Mouse (Mus musculus) intestine, embryonic 16.5 days (tissue): ENCODE results near the gene Nifk. TPM values are rescaled to one million over a fixed set of nuclear protein-coding genes. Genes with fewer than 3 reads are reported as not detected.

Source experiments
- ATAC-seq: fragments of 200-750 bp; cut with Nextera tagmentation; 2 replicates; pipeline ENCODE4 v1.8.0; 2017; ENCODE audit warnings: moderate TSS enrichment, moderate library complexity
- H3K27ac ChIP-seq: fragments of 300-500 bp; sonication (generic); 2 replicates; pipeline ENCODE4 v1.5.1; 2014; ENCODE audit warnings: mild to moderate bottlenecking, low read length
- H3K27me3 ChIP-seq: fragments of 300-500 bp; sonication (generic); replicated peaks from 2 replicates; pipeline ENCODE4 v1.6.1; 2014; ENCODE audit warnings: low read length, control low read depth, mixed read lengths; ENCODE audit not compliant: control insufficient read depth, insufficient read depth
- H3K36me3 ChIP-seq: fragments of 300-500 bp; sonication (generic); 2 replicates; pipeline ENCODE4 v1.6.1; 2014; ENCODE audit warnings: low read length, control low read depth; ENCODE audit not compliant: control insufficient read depth, insufficient read depth
- H3K4me1 ChIP-seq: fragments of 300-500 bp; sonication (generic); 2 replicates; pipeline ENCODE4 v1.6.1; 2014; ENCODE audit warnings: low read length, control low read depth, mixed read lengths; ENCODE audit not compliant: control insufficient read depth, insufficient read depth
- H3K4me2 ChIP-seq: fragments of 300-500 bp; sonication (generic); 2 replicates; pipeline ENCODE4 v1.6.1; 2014; ENCODE audit warnings: low read depth, low read length, control low read depth
- H3K4me3 ChIP-seq: fragments of 300-500 bp; sonication (generic); 2 replicates; pipeline ENCODE4 v1.5.1; 2014; ENCODE audit warnings: mild to moderate bottlenecking, low read length
- H3K9ac ChIP-seq: fragments of 300-500 bp; sonication (generic); 2 replicates; pipeline ENCODE4 v1.6.1; 2014; ENCODE audit warnings: low read depth, low read length
- H3K9me3 ChIP-seq: fragments of 300-500 bp; sonication (generic); 2 replicates; pipeline ENCODE4 v1.6.1; 2016; ENCODE audit warnings: low read length, control low read depth; ENCODE audit not compliant: control insufficient read depth
- WGBS: fragments of 180-500 bp; shearing (Covaris S2); extraction: QIAGEN DNeasy Blood & Tissue Kit; methylation state at CpG from one replicate; pipeline ENCODE4 v1.1.7; 2014; 5-methylcytosine and 5-hydroxymethylcytosine counted together
- polyA plus RNA-seq: library from polyadenylated mRNA; unstranded; fragments of >200 nt; fragmentation: Nextera tagmentation; extraction: Ambion mirVana; gene quantifications from 2 replicates; pipeline ENCODE4 v1.2.1, GENCODE M21; 2015

Nifk gene
- polyA plus RNA-seq, 1 experiment from 2014 or later, result 81.6 TPM

- Histone ChIP-seq H3K4me2 (no peak overlapping the region), H3K9me3 (no peaks in the 10 kb centered on the region), H3K4me3 (no peak overlapping the region), H3K4me1 (no peaks in the 10 kb centered on the region), H3K9ac (no peak overlapping the region), H3K36me3 (no peaks in the 10 kb centered on the region), H3K27me3 (no peaks in the 10 kb centered on the region), H3K27ac (no peak overlapping the region)
- ATAC-seq, result no peak
- 64% methylated on average over 3 of the region's 3 CpGs for WGBS
Measured at GRCm38 (mm10) chr1:118368721-118369461, 47.3 kb downstream of the Nifk start.

- Histone ChIP-seq H3K4me2 (no peak overlapping the region), H3K9ac (no peak overlapping the region), H3K36me3 (no peaks in the 10 kb centered on the region), H3K9me3 (no peaks in the 10 kb centered on the region), H3K27ac (no peak overlapping the region), H3K4me3 (no peak overlapping the region), H3K27me3 (no peaks in the 10 kb centered on the region), H3K4me1 (no peaks in the 10 kb centered on the region)
- 80% methylated on average over 5 of the region's 5 CpGs for WGBS
- ATAC-seq, result no peak
Measured at GRCm38 (mm10) chr1:118377784-118378183, 56.1 kb downstream of the Nifk start.

- 80% methylated on average over 8 of the region's 8 CpGs for WGBS
Measured at GRCm38 (mm10) chr1:118380105-118380786, 58.6 kb downstream of the Nifk start.

More at GRCm38 (mm10) chr1:118380105-118380786, 58.6 kb downstream of the Nifk start:
- H3K9me3 ChIP-seq, result no peaks in the 10 kb centered on the region
- no peaks in the 10 kb centered on the region for H3K36me3 ChIP-seq
- H3K9ac ChIP-seq, result no peak overlapping the region
- H3K4me1 ChIP-seq, result no peaks in the 10 kb centered on the region
- no peak overlapping the region for H3K4me3 ChIP-seq
- ATAC-seq, result no peak
- H3K27me3 ChIP-seq, result no peaks in the 10 kb centered on the region
- no peak overlapping the region for H3K27ac ChIP-seq
- H3K4me2 ChIP-seq, result no peak overlapping the region

Other genes starting within 250 kb of the Nifk start
- gene Gm29106, start 145.3 kb upstream of the Nifk start, polyA plus RNA-seq, result 0.02 TPM in 1 of 2 replicates, not detected in the other
- gene Tsn, start 10.1 kb upstream of the Nifk start, polyA plus RNA-seq, result 215 and 239 TPM in 2 replicates
- 24.0 and 24.9 TPM in 2 replicates for gene Clasp1, start 67.2 kb downstream of the Nifk start, polyA plus RNA-seq